Mouse (Mus musculus) c-Kit-positive CD71-negative TER-119-negative erythroid progenitor cells, embryonic 14.5 days (primary cell): ENCODE measurements around the gene Kif2b.

Source experiments
- DNase-seq: peaks from one replicate; pipeline ENCODE4 v3.0.0-alpha.2; 2013; ENCODE audit warnings: low read depth

The Kif2b gene

DNA sequence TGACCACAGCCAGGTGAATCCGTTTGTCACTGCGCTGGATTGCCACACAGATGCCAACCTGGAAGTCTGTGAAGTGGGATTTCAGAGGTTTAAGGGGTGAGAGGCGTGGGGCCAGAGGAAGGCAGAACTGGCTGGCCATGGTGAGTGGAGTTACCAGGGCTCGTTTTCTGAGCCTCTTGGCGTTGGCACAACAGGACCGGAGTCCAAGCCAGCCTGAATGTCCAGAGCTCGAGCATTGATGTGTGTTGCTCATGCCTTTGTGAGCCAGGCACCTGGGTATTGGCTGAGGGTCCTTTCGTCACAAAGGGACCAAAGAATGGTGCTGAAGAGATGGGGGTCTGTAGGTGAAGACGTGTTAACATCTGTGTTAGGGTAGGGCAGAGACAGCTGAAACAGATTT is at the start of gene Kif2b:
Kif2b (minus strand) TSS at position 242 of the 400 bp plus-strand sequence.
- no peak for DNase-seq

DNA sequence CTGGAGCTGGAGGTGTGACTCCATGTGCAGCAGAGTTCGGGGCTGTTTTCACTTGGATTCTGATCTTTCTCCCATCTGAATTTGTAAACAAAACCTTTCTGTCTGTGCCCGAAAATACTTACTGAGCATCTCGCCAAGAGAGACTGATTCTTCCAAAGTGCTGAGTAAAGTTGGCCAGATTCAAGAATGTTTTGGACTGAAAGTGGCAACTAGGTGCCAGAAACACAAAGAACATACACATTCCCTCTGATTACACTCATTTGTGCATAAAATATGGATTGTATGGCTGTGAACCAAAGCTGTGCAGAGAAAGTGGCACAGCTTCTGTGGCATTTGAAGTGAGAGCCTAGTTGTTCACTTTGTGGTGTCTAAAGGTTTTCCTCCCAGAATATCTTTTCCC is 15.7 kb upstream of the Kif2b start:
- no peak for DNase-seq

DNA sequence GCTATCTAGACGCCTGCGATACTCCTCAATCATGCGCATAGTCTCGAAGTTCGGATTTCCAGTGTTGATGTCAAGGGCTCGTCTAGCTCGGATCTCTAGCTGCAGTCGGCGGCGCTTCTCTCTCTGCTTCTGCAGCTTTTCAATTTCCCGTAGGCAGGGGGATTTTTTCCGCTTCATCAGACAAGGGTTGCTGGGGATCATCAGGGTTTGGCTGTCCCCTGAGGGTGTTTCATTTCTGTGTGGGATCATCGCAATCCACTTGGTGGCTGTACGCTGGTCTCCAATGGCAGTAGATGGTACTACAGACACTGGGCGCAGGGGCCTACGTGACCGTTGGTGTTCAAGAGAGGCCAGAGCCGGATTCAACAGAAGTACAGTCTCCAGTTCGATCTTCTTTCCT is 502 bp downstream of the Kif2b start:
- DNase-seq, result no peak

DNA sequence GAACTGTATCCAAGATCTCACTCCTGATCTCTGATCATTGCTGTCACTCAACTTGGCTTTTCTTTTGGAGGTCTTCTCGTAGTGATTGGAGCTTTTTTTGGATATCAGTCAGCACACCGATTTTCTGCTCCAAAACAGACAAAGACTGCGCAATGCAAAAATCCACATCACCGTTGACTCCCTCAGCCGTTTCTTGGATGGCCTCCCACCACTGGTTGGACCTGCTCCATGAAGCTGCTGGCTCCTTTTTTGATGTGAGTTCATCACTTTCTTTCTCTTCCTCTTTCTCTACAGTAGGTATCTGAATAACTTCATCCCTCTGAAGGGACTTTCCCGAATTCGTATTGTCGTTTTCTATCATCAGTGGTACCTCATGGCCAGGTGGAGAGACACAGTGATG is 2.0 kb downstream of the Kif2b start:
- no peak for DNase-seq

DNA sequence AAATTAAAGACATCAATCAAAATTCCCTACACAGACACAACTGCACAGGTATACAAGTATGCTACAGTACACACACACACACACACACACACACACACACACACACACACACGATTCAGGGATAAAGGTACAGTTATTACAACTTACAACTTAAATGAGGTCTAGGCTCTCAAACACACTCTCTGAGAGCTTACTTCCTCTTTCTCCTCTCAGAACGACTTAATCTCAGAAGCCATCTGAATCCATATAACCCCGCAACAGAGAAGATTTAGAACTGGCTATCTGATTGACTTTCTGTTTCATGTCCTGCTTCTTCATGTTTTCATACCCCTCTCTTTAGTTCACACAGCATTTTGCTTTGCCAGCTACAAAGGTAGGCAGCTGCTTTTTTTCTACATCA is 2.9 kb downstream of the Kif2b start:
- DNase-seq, result no peak

DNA sequence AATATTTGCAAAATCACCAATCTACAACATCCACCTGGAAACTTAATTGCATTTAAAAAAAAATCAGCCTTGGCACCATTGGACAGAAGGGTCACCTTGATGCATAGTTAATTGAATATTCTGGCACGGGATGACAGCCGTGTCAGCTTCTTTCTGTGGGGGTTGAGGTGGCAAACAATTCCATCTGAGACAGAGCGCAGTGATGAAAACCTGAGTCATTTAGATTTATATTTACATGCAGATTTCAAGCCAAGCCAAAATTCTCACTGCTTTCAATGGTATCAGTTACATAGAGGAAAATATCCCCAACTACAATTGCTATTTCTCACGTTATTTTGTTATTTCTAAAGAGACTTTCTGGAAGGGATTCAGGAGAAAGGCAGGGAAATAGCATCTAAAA is 46.6 kb downstream of the Kif2b start:
- no peak for DNase-seq
